Mouse (Mus musculus) forebrain, embryonic 10.5 days (tissue): ENCODE data around the gene Fam76b. TPM values are rescaled to one million over a fixed set of nuclear protein-coding genes. Genes with fewer than 3 reads are reported as not detected.

Source experiments
- DNase-seq: peaks from one replicate; pipeline ENCODE4 v3.0.0-alpha.2; 2017; ENCODE audit warnings: low spot score; ENCODE audit errors: extremely low spot score
- H3K27ac ChIP-seq: fragments of 300-500 bp; sonication (generic); 2 replicates; pipeline ENCODE4 v1.5.1; 2016; ENCODE audit warnings: mild to moderate bottlenecking
- H3K27me3 ChIP-seq: fragments of 300-500 bp; sonication (generic); 2 replicates; pipeline ENCODE4 v1.6.1; 2016; ENCODE audit warnings: mild to moderate bottlenecking; ENCODE audit not compliant: poor library complexity, severe bottlenecking
- H3K36me3 ChIP-seq: fragments of 300-500 bp; sonication (generic); replicated peaks from 2 replicates; pipeline ENCODE4 v1.6.1; 2016; ENCODE audit warnings: mild to moderate bottlenecking, moderate library complexity
- H3K4me1 ChIP-seq: fragments of 300-500 bp; sonication (generic); 2 replicates; pipeline ENCODE4 v1.6.1; 2016
- H3K4me3 ChIP-seq: fragments of 300-500 bp; sonication (generic); 2 replicates; pipeline ENCODE4 v1.5.1; 2016; ENCODE audit warnings: mild to moderate bottlenecking, moderate library complexity
- H3K9me3 ChIP-seq: fragments of 300-500 bp; sonication (generic); 2 replicates; pipeline ENCODE4 v1.6.1; 2016; ENCODE audit warnings: mild to moderate bottlenecking, moderate library complexity
- WGBS: fragments of 180-500 bp; shearing (Covaris S2); methylation state at CpG from one replicate; pipeline ENCODE4 v1.1.7; 2016; 5-methylcytosine and 5-hydroxymethylcytosine counted together
- polyA plus RNA-seq: library from polyadenylated mRNA; unstranded; fragments of >200 nt; fragmentation: Nextera tagmentation; extraction: Ambion mirVana; gene quantifications from 2 replicates; pipeline ENCODE4 v1.2.1, GENCODE M21; 2016

The Fam76b gene
- polyA plus RNA-seq, 1 experiment from 2014 or later = 22.4 TPM

- Histone ChIP-seq H3K4me1 (peaks cover 38% of the 10 kb centered on the region), H3K27me3 (no peaks in the 10 kb centered on the region), H3K27ac (peak within 1 kb of the TSS; percentile 99), H3K4me3 (peak within 1 kb of the TSS; percentile 93), H3K9me3 (no peaks in the 10 kb centered on the region), H3K36me3 (peaks cover 58% of the 10 kb centered on the region)
- under 1% methylated on average over 44 of the region's 44 CpGs for WGBS
- DNase-seq = peak; percentile 94
Measured at GRCm38 (mm10) chr9:13826832-13827405, 597 bp upstream of the Fam76b start, which contains the start of gene Cep57. Gene Cep57 (minus strand): TSS chr9:13827107.

DNA sequence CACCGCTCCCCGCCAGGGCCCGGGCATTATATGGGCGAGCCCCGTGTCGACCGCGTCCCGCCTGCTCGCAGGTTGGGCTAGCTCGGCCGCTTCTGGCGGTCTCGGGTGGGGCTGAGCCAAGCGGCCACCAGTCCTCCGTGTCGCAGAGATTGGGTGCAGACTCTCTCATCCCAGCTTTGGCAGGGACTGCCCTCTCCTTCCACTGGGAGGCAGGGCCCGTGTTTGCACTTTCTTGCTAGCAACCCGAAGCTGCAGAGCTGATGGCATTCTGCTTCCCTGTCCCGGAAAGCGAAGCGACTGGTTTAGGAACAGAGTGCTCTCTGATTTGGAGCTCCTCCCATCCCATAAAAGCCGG lies 548 bp downstream of the Fam76b start:
- Histone ChIP-seq H3K4me3 (peak overlapping the region; percentile 93), H3K27ac (peak overlapping the region; percentile 99), H3K27me3 (no peaks in the 10 kb centered on the region), H3K4me1 (peaks cover 34% of the 10 kb centered on the region), H3K9me3 (no peaks in the 10 kb centered on the region), H3K36me3 (peaks cover 58% of the 10 kb centered on the region)
- DNase-seq = no peak
- 0% methylated on average over 23 of the region's 23 CpGs for WGBS

GRCm38 (mm10) chr9:13835256-13835655 lies 7.7 kb downstream of the Fam76b start:
- Histone ChIP-seq H3K9me3 (no peaks in the 10 kb centered on the region), H3K27me3 (no peaks in the 10 kb centered on the region), H3K27ac (no peak overlapping the region), H3K4me3 (no peak overlapping the region), H3K36me3 (peaks cover 99% of the 10 kb centered on the region), H3K4me1 (no peaks in the 10 kb centered on the region)
- DNase-seq = no peak
- WGBS = 89% methylated on average over 3 of the region's 3 CpGs

DNA sequence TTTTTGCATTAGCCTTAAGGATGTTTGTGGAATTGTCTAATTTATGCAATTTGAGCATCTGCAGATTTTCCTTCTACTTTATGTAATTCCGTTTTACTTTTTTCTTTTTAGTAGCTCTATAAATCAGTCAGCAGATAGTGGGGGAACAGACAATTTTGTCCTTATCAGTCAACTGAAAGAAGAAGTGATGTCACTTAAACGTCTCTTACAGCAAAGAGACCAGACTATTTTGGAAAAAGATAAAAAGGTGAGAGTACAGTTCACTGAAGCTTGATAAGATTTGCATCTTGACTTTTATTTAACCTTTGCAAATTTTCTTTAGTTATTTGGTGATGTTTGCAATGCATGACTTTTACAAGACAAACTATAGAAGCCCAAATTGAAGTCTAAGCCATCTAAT lies 9.2 kb downstream of the Fam76b start:
- 84% methylated on average over 2 of the region's 2 CpGs for WGBS
- Histone ChIP-seq H3K36me3 (peaks cover 99% of the 10 kb centered on the region), H3K9me3 (no peaks in the 10 kb centered on the region), H3K4me3 (no peak overlapping the region), H3K27ac (no peak overlapping the region), H3K27me3 (no peaks in the 10 kb centered on the region), H3K4me1 (no peaks in the 10 kb centered on the region)
- no peak for DNase-seq

DNA sequence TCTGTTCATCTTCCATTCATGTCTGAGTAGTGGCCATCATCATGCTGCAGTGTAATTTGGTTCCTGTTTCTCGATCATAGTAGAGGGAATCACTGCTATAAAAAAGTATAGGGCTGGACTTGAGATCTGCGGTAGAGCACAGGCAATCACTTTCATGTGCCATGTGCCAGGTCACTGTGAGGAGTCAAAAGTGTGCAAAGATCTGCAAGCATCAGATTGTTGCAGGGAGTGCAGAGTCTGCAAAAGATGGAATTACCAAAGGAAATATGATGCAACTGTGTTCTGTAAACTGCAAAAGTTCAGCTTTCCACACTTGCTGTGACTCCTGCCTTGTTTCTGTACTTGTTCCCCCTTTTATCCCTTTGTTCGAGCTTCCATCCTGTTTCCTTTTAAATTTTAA lies 20.1 kb downstream of the Fam76b start:
- 88% methylated on average over 3 of the region's 3 CpGs for WGBS
- H3K4me1 ChIP-seq = no peaks in the 10 kb centered on the region
- H3K27ac ChIP-seq = no peak overlapping the region
- no peaks in the 10 kb centered on the region for H3K27me3 ChIP-seq
- no peak for DNase-seq
- no peaks in the 10 kb centered on the region for H3K9me3 ChIP-seq
- H3K36me3 ChIP-seq = peaks cover 37% of the 10 kb centered on the region
- no peak overlapping the region for H3K4me3 ChIP-seq

- Histone ChIP-seq H3K27me3 (no peaks in the 10 kb centered on the region), H3K9me3 (no peaks in the 10 kb centered on the region), H3K4me1 (no peaks in the 10 kb centered on the region), H3K4me3 (no peak overlapping the region), H3K27ac (no peak overlapping the region), H3K36me3 (peaks cover 25% of the 10 kb centered on the region)
- WGBS = 79% methylated on average over 10 of the region's 10 CpGs
- no peak for DNase-seq
Measured at GRCm38 (mm10) chr9:13848481-13849480, 21.3 kb downstream of the Fam76b start.

DNA sequence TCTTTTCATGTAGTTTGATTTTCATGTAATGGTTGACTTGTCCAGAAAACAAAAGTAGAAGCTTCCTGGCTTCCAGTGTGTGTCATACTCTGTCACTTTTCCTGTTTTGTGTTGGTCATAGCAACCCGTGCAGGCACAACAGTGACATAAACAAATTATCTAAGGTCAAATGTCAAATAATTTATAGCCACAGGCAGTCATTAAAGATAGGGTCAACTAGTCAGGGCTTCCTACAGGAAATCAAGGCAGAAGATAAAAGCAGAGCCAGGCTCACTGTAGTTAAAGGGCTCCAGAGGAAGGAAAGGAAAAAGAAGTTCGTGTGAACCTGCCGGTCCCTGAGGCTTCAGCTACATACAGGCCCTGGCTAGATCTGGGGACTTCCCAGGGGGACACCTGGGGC lies 26.4 kb downstream of the Fam76b start:
- Histone ChIP-seq H3K27me3 (no peaks in the 10 kb centered on the region), H3K36me3 (no peaks in the 10 kb centered on the region), H3K4me1 (no peaks in the 10 kb centered on the region), H3K4me3 (no peak overlapping the region), H3K9me3 (no peaks in the 10 kb centered on the region), H3K27ac (no peak overlapping the region)
- no peak for DNase-seq
- WGBS = 88% methylated on average over 3 of the region's 3 CpGs

GRCm38 (mm10) chr9:13856247-13856646 lies 28.7 kb downstream of the Fam76b start:
- WGBS = 67% methylated on average over 1 of the region's 1 CpGs
- H3K27ac ChIP-seq = no peak overlapping the region

DNA sequence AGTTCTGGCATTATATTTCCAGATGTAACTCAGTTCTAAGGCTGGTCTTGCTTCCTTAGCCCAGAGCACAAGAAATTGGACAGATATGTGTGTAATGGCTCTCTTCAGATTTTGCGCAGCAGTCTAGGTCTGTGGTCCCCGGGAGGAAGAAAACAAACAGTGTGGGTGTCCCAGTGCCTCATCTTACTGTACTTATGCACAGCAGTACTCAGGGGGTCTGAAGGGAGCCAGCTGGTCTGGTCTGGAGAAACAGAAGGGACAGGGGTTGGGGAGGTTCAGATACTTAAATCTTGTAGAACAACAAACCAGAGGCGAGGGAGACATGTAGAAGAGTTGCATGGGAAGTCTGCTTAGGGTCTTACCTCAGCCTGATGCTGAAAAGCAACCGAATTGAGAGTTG lies 29.3 kb downstream of the Fam76b start:
- H3K36me3 ChIP-seq = no peaks in the 10 kb centered on the region
- H3K4me1 ChIP-seq = no peaks in the 10 kb centered on the region
- DNase-seq = no peak
- no peaks in the 10 kb centered on the region for H3K27me3 ChIP-seq
- no peaks in the 10 kb centered on the region for H3K9me3 ChIP-seq
- 84% methylated on average over 4 of the region's 4 CpGs for WGBS
- no peak overlapping the region for H3K27ac ChIP-seq
- no peak overlapping the region for H3K4me3 ChIP-seq

More at GRCm38 (mm10) chr9:13856247-13856646, 28.7 kb downstream of the Fam76b start:
- Histone ChIP-seq H3K9me3 (no peaks in the 10 kb centered on the region), H3K4me3 (no peak overlapping the region), H3K36me3 (no peaks in the 10 kb centered on the region), H3K4me1 (no peaks in the 10 kb centered on the region), H3K27me3 (no peaks in the 10 kb centered on the region)
- no peak for DNase-seq

GRCm38 (mm10) chr9:13867646-13868045 lies 40.1 kb downstream of the Fam76b start:
- peak; percentile 7 for DNase-seq
- H3K9me3 ChIP-seq = no peaks in the 10 kb centered on the region
- WGBS = 76% methylated on average over 2 of the region's 2 CpGs

GRCm38 (mm10) chr9:13871631-13872030 lies 44.1 kb downstream of the Fam76b start:
- Histone ChIP-seq H3K4me1 (no peaks in the 10 kb centered on the region), H3K27ac (no peak overlapping the region), H3K27me3 (no peaks in the 10 kb centered on the region), H3K9me3 (no peaks in the 10 kb centered on the region), H3K4me3 (no peak overlapping the region), H3K36me3 (no peaks in the 10 kb centered on the region)
- 87% methylated on average over 7 of the region's 7 CpGs for WGBS
- DNase-seq = peak; percentile 3

More at GRCm38 (mm10) chr9:13867646-13868045, 40.1 kb downstream of the Fam76b start:
- Histone ChIP-seq H3K36me3 (no peaks in the 10 kb centered on the region), H3K4me3 (no peak overlapping the region), H3K27ac (no peak overlapping the region), H3K27me3 (no peaks in the 10 kb centered on the region), H3K4me1 (no peaks in the 10 kb centered on the region)

- peak; percentile 10 for DNase-seq
- 55% methylated on average over 2 of the region's 2 CpGs for WGBS
Measured at GRCm38 (mm10) chr9:13874359-13874758, 46.8 kb downstream of the Fam76b start.

GRCm38 (mm10) chr9:13875340-13875739 lies 47.8 kb downstream of the Fam76b start:
- WGBS = 79% methylated on average over 2 of the region's 2 CpGs
- DNase-seq = peak; percentile 9
- H3K9me3 ChIP-seq = no peaks in the 10 kb centered on the region

More at GRCm38 (mm10) chr9:13874359-13874758, 46.8 kb downstream of the Fam76b start:
- Histone ChIP-seq H3K27me3 (no peaks in the 10 kb centered on the region), H3K27ac (no peak overlapping the region), H3K36me3 (no peaks in the 10 kb centered on the region), H3K9me3 (no peaks in the 10 kb centered on the region), H3K4me1 (no peaks in the 10 kb centered on the region), H3K4me3 (no peak overlapping the region)

More at GRCm38 (mm10) chr9:13875340-13875739, 47.8 kb downstream of the Fam76b start:
- H3K4me3 ChIP-seq = no peak overlapping the region
- no peaks in the 10 kb centered on the region for H3K36me3 ChIP-seq
- no peak overlapping the region for H3K27ac ChIP-seq
- no peaks in the 10 kb centered on the region for H3K4me1 ChIP-seq
- no peaks in the 10 kb centered on the region for H3K27me3 ChIP-seq
